Mouse (Mus musculus) cortical plate, adult 2 months (tissue): ENCODE data around the gene Vwa2. TPM values are rescaled to one million over a fixed set of nuclear protein-coding genes. Genes with fewer than 3 reads are reported as not detected.

Source experiments
- H3K27ac ChIP-seq: fragments of 200-500 bp; 2 replicates; pipeline ENCODE4 v1.5.1; 2012; ENCODE audit warnings: low read length, control low read depth, inconsistent platforms; ENCODE audit not compliant: insufficient read depth
- H3K4me1 ChIP-seq: fragments of 200-500 bp; 2 replicates; pipeline ENCODE4 v1.6.1; 2011; ENCODE audit warnings: low read length; ENCODE audit not compliant: control insufficient read depth, insufficient read depth
- H3K4me3 ChIP-seq: fragments of 200-500 bp; 2 replicates; pipeline ENCODE4 v1.5.1; 2011; ENCODE audit warnings: mild to moderate bottlenecking, low read length, control low read depth; ENCODE audit not compliant: insufficient read depth
- CTCF ChIP-seq: fragments of 200-500 bp; IDR thresholded peaks from 2 replicates; pipeline ENCODE4 v1.5.1; 2011; ENCODE audit warnings: mild to moderate bottlenecking, control low read depth, low read length; ENCODE audit not compliant: insufficient read depth; ENCODE audit errors: extremely low read depth
- POLR2A ChIP-seq: fragments of 200-500 bp; IDR thresholded peaks from 2 replicates; pipeline ENCODE4 v1.6.1; 2011; ENCODE audit warnings: mild to moderate bottlenecking, low read length, control low read depth; ENCODE audit not compliant: insufficient read depth; ENCODE audit errors: extremely low read depth
- polyA plus RNA-seq: library from polyadenylated mRNA; depleted of rRNA; stranded (reverse); fragments of >200 nt; gene quantifications from 2 replicates; pipeline ENCODE4 v1.2.3, GENCODE M21; 2012

Gene Vwa2
- polyA plus RNA-seq, 1 experiment, result not detected

DNA sequence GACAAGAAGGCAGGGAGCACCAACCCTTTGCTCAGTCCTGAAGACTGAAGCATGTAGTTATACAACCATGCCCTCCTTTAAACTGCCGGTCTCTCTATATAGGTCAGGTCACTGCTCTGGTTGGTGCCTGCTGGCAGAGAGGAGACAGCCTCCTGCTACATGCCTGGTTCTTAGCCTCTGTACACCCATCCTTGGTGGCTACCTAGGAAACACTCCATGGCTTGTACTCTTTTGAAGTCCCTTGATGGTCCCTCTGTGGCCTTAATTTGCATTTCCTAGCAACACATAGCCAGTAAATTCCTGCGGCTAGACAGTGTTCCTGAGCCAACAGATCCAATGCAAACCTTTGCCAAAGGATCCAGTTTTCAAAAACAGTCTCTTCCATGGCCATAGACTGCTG, 71.6 kb downstream of the Vwa2 start:
- H3K27ac ChIP-seq, result no peak overlapping the region
- no peaks in the 10 kb centered on the region for H3K4me1 ChIP-seq
- no peak overlapping the region for H3K4me3 ChIP-seq
- TF ChIP-seq CTCF (no peak), POLR2A (no peak)

DNA sequence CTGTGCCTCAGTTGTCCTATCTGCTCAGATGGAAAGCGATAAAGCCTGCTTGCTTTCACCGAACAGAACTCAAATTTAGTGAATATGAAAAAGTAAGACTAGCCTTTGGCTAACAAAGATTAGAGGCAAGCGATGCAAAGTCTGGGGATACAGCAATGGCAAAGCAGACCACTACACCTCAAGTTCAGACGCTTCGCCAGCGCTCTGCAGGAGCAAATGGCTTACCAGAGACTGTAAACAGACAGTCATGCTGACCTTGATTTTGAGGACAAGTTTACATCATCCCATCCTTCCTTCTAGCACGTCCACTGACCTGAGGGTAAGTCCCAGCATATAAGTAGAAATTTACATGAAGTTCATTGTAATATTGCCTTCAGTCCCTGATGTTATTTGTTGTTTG, 72.2 kb downstream of the Vwa2 start:
- H3K27ac ChIP-seq, result no peak overlapping the region
- TF ChIP-seq CTCF, result no peak
- TF ChIP-seq POLR2A, result no peak
- no peaks in the 10 kb centered on the region for H3K4me1 ChIP-seq
- no peak overlapping the region for H3K4me3 ChIP-seq

DNA sequence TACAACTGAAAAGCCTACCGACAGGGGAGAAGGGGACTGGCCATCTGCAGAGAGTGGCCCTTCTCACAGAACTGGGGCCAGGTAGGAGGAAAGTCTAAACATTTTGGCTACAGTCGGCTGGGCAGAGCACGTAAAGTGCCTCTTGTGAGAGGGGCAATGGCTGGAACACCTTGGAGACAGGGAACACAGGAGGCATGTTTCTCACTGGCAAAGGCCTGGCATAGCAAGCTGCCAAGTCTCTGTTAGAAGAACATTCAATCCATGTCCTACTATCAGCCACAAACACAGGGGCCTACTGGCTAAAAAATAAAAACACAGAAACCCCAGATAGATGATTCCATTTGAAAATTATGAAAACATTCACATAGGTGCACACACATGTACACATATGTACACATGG, 72.7 kb downstream of the Vwa2 start:
- Histone ChIP-seq H3K4me1 (no peaks in the 10 kb centered on the region), H3K4me3 (no peak overlapping the region), H3K27ac (no peak overlapping the region)
- TF ChIP-seq CTCF, result no peak
- TF ChIP-seq POLR2A, result no peak

DNA sequence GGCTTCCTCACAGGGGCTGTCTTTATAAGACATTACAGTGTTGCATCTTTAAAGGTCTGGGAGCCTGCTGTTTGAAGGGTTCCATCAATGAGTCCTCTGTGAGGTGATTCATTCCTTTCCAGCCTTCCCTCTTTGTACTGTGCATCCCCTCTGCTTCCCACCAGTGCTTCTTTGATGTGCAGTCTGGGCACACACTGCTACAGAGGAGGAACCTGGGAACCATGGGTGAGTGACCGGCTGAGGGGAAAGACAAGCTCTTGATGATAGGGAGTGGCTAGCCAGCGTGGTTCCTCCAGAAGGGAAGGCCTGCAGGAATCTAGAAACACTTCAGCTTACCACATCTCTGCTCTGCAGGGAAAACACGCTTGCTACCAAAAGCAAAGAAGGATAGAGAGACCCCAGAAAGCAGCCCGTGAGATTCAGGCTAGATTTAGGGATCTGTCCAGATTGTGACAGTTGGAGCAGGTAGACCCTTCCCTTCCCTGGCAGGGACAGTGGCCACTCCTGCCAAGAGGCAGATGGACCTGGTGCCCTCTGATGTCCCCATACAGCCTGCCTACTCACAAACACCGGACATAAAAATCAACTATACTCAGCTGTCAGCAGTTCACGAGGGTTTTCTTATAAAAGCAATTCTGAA, 74.0 kb downstream of the Vwa2 start:
- no peak overlapping the region for H3K4me3 ChIP-seq
- no peaks in the 10 kb centered on the region for H3K4me1 ChIP-seq
- TF ChIP-seq CTCF, result no peak
- TF ChIP-seq POLR2A, result no peak
- no peak overlapping the region for H3K27ac ChIP-seq

DNA sequence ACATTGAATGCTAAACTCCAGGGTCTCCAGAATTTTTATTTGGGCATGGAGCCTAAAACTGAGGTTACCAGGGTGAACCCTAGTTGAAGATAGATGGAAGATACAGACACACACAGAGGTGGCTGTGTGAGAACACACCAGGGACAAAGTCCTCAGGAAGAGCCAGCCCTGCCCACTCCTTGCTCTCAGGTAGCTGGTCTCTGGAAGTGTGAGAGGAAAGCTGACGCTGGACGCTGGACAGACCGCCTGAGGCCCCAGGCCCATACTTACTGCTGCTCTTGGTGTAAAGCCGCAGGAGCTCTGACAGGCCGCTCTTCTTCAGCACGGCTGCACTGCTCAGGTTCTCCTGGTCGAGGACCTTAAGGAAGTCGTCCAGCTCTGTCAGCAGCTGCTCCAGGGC, 75.8 kb downstream of the Vwa2 start:
- Histone ChIP-seq H3K27ac (no peak overlapping the region), H3K4me3 (no peak overlapping the region), H3K4me1 (no peaks in the 10 kb centered on the region)
- TF ChIP-seq POLR2A (no peak), CTCF (no peak)

DNA sequence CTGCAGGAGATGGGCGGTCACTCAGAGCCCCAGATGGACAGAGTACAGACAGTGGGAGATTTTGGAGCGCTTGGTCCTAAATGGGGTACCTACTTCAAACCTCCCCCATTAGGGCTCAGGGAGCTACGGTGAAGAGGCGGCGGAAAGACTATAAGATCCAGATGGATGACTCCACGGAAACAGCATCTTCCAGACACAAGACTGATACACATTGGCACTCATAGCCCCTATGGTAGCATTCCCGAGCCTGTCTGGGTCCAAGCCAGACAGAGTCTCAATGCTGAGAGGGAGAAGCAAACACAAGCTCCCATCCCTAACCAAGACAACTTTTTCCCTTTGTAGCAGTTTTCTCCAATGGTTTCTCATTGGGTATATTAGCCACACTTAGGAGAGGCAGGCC, 76.8 kb downstream of the Vwa2 start:
- H3K4me1 ChIP-seq, result no peaks in the 10 kb centered on the region
- no peak overlapping the region for H3K4me3 ChIP-seq
- H3K27ac ChIP-seq, result no peak overlapping the region
- TF ChIP-seq CTCF (no peak), POLR2A (no peak)

DNA sequence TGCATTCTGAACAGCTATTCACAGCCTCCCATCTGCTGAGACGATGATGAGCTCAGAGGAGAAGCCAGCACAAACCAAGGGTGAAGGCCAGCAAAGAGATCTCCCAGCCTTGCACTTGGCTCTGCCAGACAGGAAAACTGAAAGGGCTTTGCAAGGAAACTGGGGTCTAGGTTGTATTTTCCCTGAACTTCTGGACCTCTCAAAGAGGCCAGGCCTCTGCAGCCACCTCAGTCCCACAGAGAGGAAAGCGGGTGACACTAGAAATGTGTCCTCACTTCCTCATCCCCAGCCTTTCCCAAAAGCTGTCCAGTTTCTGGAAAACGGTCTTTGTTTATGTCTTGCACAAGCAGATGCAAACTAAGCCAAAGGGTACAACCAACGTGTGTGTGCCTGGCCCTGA, 79.8 kb downstream of the Vwa2 start:
- Histone ChIP-seq H3K27ac (no peak overlapping the region), H3K4me3 (no peak overlapping the region), H3K4me1 (no peaks in the 10 kb centered on the region)
- TF ChIP-seq POLR2A, result no peak
- TF ChIP-seq CTCF, result no peak

DNA sequence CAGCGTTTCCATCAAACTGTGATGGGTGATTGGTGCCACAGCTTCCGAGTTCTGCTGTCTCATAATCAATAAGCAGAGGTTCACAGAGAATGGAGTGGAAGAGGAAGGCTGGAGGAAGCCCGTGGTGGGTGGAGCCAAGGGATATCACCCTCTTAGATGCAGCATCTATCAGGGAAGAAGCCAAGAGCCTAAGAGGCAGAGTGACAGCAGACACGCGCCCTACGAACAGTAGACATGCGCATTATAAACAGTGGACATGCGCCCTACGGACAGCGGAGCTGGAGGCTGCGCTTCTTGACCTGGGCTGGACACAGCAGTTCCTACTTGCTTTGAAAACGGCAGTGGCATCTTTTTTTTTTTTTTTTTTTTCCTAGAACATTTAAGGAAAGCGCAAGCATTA, 80.8 kb downstream of the Vwa2 start:
- Histone ChIP-seq H3K4me3 (no peak overlapping the region), H3K4me1 (no peaks in the 10 kb centered on the region), H3K27ac (no peak overlapping the region)
- TF ChIP-seq POLR2A, result no peak
- TF ChIP-seq CTCF, result no peak

DNA sequence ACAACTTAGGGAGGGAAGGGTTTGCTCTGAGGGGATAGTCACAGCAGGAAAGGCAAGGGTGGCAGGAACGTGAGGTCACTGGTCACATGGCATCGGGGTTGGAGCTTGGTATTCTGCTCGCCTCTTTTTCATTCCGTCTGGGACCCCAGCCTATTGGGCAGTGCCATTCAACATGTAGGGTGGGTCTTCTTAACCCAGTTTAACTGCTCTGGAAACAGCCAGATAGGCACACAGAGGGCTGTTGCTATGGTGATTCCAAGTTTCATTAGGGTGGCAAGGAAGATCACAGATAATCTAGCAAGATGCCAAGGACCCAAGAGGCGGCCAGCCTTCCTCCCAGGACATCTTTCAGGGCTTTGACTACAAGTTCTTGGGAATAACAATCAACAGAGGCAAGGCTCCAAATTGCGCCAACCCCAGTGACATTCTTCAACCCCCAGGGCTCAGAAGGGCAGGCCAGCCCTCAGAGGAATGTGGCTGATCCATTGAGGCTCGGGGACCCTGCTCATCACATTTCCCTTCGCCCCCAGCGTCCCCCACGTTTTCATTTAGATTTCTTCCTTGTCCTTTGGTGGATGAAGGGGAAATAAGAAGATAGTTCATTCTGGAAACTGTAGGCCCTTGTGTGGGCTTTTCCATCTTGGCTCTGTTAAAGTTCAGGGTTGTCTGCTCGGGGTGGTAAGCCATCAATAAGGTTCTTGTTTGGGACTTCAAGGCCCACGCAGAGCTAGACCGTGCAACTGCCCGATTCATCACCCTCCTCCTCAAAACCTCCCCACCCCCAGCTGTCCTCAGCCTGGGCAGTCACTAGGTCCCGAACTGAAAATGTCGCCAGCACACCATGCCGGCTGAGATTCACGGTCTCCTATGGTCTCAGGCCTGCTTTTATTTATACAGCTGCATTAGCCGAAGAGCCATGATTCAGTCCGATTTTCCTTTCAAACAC, 81.8 kb downstream of the Vwa2 start:
- no peak overlapping the region for H3K4me3 ChIP-seq
- no peak for TF ChIP-seq CTCF
- TF ChIP-seq POLR2A, result no peak
- H3K4me1 ChIP-seq, result no peaks in the 10 kb centered on the region
- no peak overlapping the region for H3K27ac ChIP-seq

DNA sequence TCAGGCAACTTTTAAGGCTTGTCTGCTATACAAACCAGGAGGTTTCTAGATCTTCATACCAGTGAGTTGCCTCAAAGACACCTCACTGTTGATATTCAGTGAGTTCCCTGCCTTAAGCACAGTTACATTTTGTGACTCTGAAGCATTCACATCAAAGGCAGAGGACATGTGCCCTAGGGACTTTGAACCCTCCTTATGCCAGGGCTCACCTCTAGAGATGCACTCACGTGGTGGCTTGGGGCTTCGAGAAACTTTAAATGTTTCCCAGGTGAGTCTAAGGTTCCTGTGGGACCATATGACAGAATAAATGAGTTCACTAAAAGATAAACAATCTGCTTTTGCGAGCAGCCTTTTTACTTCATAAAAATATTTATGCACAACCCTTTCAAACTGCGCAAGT, 84.0 kb downstream of the Vwa2 start:
- TF ChIP-seq POLR2A (no peak), CTCF (no peak)

More for the DNA sequence above, 84.0 kb downstream of the Vwa2 start:
- no peak overlapping the region for H3K27ac ChIP-seq
- no peak overlapping the region for H3K4me3 ChIP-seq
- H3K4me1 ChIP-seq, result no peaks in the 10 kb centered on the region
